Mouse (Mus musculus) bone marrow macrophage, adult 2 months (primary cell): ENCODE measurements at regions not wholly inside any gene's neighbourhood (a gene's known extent, or its start where the extent isn't known, plus 50 kb on each side); places are given as distances from the start of the nearest gene placed in this dataset.

Experiments used
- CTCF ChIP-seq: IDR thresholded peaks from 2 replicates; pipeline ENCODE4 v1.5.1; 2012; ENCODE audit warnings: low read depth, mild to moderate bottlenecking, low read length, moderate library complexity
- POLR2A ChIP-seq: IDR thresholded peaks from 2 replicates; pipeline ENCODE4 v1.6.1; 2012; ENCODE audit warnings: mild to moderate bottlenecking, low read depth, low read length, borderline replicate concordance

DNA sequence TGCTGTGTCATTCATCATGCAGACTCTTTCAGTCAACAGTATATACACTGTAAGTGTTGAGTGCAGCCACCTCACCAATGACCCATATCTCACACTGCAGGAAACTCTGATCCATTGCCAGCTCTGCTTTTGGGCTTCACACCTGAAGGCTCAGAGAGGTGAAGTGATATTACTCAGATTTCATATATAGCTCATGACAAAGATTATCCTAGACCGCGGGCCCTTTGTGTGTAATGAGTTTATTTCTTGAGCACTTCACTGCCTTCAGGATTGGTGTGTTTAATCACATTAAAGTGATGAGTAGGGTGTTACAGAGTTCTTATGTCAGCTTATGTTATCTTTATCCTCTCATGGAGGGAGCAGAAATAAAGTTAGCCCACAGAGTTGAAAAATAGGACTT, 369.2 kb downstream of the Slc4a3 start:
- no peak for TF ChIP-seq CTCF
- TF ChIP-seq POLR2A: no peak
